7 mouse cellular contexts compared by ENCODE assay signal in the genomic region with DNA sequence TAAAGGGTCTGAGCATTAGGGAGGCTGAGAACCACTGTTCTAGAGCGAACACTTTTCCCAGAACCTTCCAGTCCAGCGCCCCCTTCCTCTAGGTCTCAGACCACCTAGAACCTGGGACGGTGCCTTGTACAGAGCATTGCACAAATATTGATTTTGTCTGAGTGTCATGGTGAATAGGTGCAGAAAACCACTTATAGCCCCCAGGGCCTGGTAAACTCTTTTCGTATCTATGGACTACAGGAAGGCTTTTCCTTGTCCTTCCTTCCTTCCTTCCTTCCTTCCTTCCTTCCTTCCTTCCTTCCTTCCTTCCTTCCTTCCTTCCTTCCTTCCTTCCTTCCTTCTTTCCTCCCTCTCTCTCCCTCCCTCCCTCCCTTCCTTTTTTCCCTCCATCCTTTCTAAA. TPM values are rescaled to one million over a fixed set of nuclear protein-coding genes. Genes with fewer than 3 reads are reported as not detected.
A peak's percentile ranks its signal among the peaks of the same experiment; 100 is the strongest.
DNase-seq lines count a peak whose midpoint lies in the region; ATAC-seq and TF ChIP-seq lines count a peak whose summit lies in the region.

A gene (plus strand): TSS at position 301 of the 400 bp plus-strand sequence.

- H3K27ac ChIP-seq in forebrain, embryonic 13.5 days, result 0 out of 2 replicates have a peak within 1 kb of the TSS, but pooled peaks have one; percentile 40
- H3K27ac ChIP-seq in intestine, embryonic 16.5 days (ENCODE audit: low read length), result no peak within 1 kb of the TSS

- TF ChIP-seq POLR2A in lung, adult 2 months (IDR thresholded peaks at IDR 0.05; ENCODE audit: borderline replicate concordance, extremely low read depth, low read depth, low read length), result no peak
- no peak for TF ChIP-seq POLR2A in myocyte (IDR thresholded peaks at IDR 0.05; ENCODE audit: insufficient read length, low read depth)

- no peaks in the 10 kb centered on the region for H3K36me3 ChIP-seq in forebrain, embryonic 13.5 days (ENCODE audit: poor library complexity, severe bottlenecking)
- no peaks in the 10 kb centered on the region for H3K36me3 ChIP-seq in intestine, embryonic 16.5 days (ENCODE audit: control insufficient read depth, insufficient read depth, low read length)
- H3K36me3 ChIP-seq in myocyte (ENCODE audit: control insufficient read depth, insufficient read depth), result no peaks in the 10 kb centered on the region

- no peak for DNase-seq in lung, adult 2 months
- no peak for DNase-seq in lung, postnatal 36 days
- DNase-seq in natural killer cell, adult 2 months (ENCODE audit: low spot score in 2 of 2), result no peak

- no peak for TF ChIP-seq CTCF in lung, adult 2 months (IDR thresholded peaks at IDR 0.05; ENCODE audit: insufficient read depth, low read length)

- no peak within 1 kb of the TSS for H3ac ChIP-seq in myocyte (ENCODE audit: control insufficient read depth, insufficient read length)

- no peaks in the 10 kb centered on the region for H3K79me2 ChIP-seq in myocyte (ENCODE audit: control insufficient read depth, insufficient read depth)

- no peaks in the 10 kb centered on the region for H3K9me3 ChIP-seq in forebrain, embryonic 13.5 days (replicated peaks)
- no peaks in the 10 kb centered on the region for H3K9me3 ChIP-seq in intestine, embryonic 16.5 days (ENCODE audit: control insufficient read depth, low read length)

- no peak for ATAC-seq in forebrain, embryonic 13.5 days
- ATAC-seq in intestine, embryonic 16.5 days, result no peak
- ATAC-seq in monocyte, adult 5-6 weeks (replicated peaks; ENCODE audit: insufficient number of reproducible peaks, low FRiP score, low TSS enrichment, poor library complexity, severe bottlenecking), result no peak

- H3K9ac ChIP-seq in forebrain, embryonic 13.5 days, result peak within 1 kb of the TSS; percentile 69
- H3K9ac ChIP-seq in intestine, embryonic 16.5 days (ENCODE audit: low read depth, low read length), result peak within 1 kb of the TSS; percentile 65

- WGBS in lung, adult 2 months, result 63% methylated on average over 4 of the region's 4 CpGs
- WGBS in forebrain, embryonic 13.5 days, result 81% methylated on average over 4 of the region's 4 CpGs
- WGBS in intestine, embryonic 16.5 days, result 61% methylated on average over 4 of the region's 4 CpGs

- peak within 1 kb of the TSS; percentile 93 for H3K4me2 ChIP-seq in forebrain, embryonic 13.5 days
- H3K4me2 ChIP-seq in intestine, embryonic 16.5 days (ENCODE audit: low read depth, low read length), result peak within 1 kb of the TSS; percentile 95
- H3K4me2 ChIP-seq in myocyte (ENCODE audit: low read depth), result peak within 1 kb of the TSS; percentile 60

- H3K4me3 ChIP-seq in lung, adult 2 months (replicated peaks; ENCODE audit: extremely low read depth, low read depth, low read length), result peak within 1 kb of the TSS; percentile 76
- peak within 1 kb of the TSS; percentile 63 for H3K4me3 ChIP-seq in forebrain, embryonic 13.5 days
- peak within 1 kb of the TSS; percentile 61 for H3K4me3 ChIP-seq in intestine, embryonic 16.5 days (ENCODE audit: low read length)
- H3K4me3 ChIP-seq in myocyte, result peak within 1 kb of the TSS; percentile 8

- H3K4me1 ChIP-seq in lung, adult 2 months (ENCODE audit: control insufficient read depth, insufficient read depth, low read length), result no peaks in the 10 kb centered on the region; the same call in 1 of the 2 replicates
- no peaks in the 10 kb centered on the region for H3K4me1 ChIP-seq in forebrain, embryonic 13.5 days
- no peaks in the 10 kb centered on the region for H3K4me1 ChIP-seq in intestine, embryonic 16.5 days (ENCODE audit: control insufficient read depth, insufficient read depth, low read length)

- peaks cover 3% of the 10 kb centered on the region; the same call in 1 of the 2 replicates for H3K27me3 ChIP-seq in forebrain, embryonic 13.5 days
- peaks cover 4% of the 10 kb centered on the region; the same call in 1 of the 2 replicates for H3K27me3 ChIP-seq in intestine, embryonic 16.5 days (replicated peaks; ENCODE audit: control insufficient read depth, insufficient read depth, low read length)
- no peaks in the 10 kb centered on the region for H3K27me3 ChIP-seq in myocyte (ENCODE audit: control insufficient read depth, insufficient read depth, insufficient read length)

TF ChIP-seq in myocyte, 11 proteins besides CTCF, POLR2A, EP300 and RAD21:
- TF ChIP-seq MAX (IDR thresholded peaks at IDR 0.05; ENCODE audit: low read depth), result no peak
- TF ChIP-seq USF1 (IDR thresholded peaks at IDR 0.05; ENCODE audit: low read depth), result no peak
- TF ChIP-seq E2F4 (IDR thresholded peaks at IDR 0.05; ENCODE audit: insufficient read depth), result no peak
- no peak for TF ChIP-seq POLR2AphosphoS2 (IDR thresholded peaks at IDR 0.05; ENCODE audit: insufficient read length, low read depth)
- TF ChIP-seq TCF3 (IDR thresholded peaks at IDR 0.05; ENCODE audit: insufficient read length, low read depth), result no peak
- no peak for TF ChIP-seq SRF (IDR thresholded peaks at IDR 0.05; ENCODE audit: control insufficient read depth, insufficient read length, low read depth)
- no peak for TF ChIP-seq REST (IDR thresholded peaks at IDR 0.05; ENCODE audit: insufficient read depth, insufficient read length)
- no peak for TF ChIP-seq TCF12 (IDR thresholded peaks at IDR 0.05; ENCODE audit: insufficient read depth, poor library complexity, severe bottlenecking)
- TF ChIP-seq CEBPB (IDR thresholded peaks at IDR 0.05; ENCODE audit: insufficient read depth, poor library complexity, severe bottlenecking), result no peak
- TF ChIP-seq MYOD1 (IDR thresholded peaks at IDR 0.05; ENCODE audit: control insufficient read depth in 1 of 3, insufficient read length in 2 of 3, low read depth in 2 of 3), result no peak
- TF ChIP-seq MYOG (IDR thresholded peaks at IDR 0.05; ENCODE audit: control insufficient read depth in 1 of 3, insufficient read depth in 1 of 3, insufficient read length in 2 of 3, low read depth in 2 of 3), result no peak

RNA-seq across cellular contexts. Expression of the gene that starts here (rescaled TPM):
- 4.7 and 6.1 TPM in 2 replicates for polyA plus RNA-seq in lung, adult 2 months (2012; rRNA removed)
- 8.1 and 8.8 TPM in 2 replicates for polyA plus RNA-seq in forebrain, embryonic 13.5 days (2015; fragmentation: Nextera tagmentation; extraction: Ambion mirVana)
- polyA plus RNA-seq in intestine, embryonic 16.5 days (2015; fragmentation: Nextera tagmentation; extraction: Ambion mirVana), result 11.6 and 13.3 TPM in 2 replicates
- polyA plus RNA-seq in myocyte (2012; fragmentation: generic; extraction: Trizol), result 1.1 TPM
- total RNA-seq in monocyte, adult 5-6 weeks (2017), result 4.3 to 7.2 TPM (median 6.2 TPM) in 3 replicates

Comparison
In these comparisons a context has a peak if more than half of its experiments do, and no peak if none do; other contexts are left out.
1. H3K4me3 ChIP-seq: peak in every context shown above with its lines; median percentile 76 in lung, adult 2 months; 63 in forebrain, embryonic 13.5 days; 61 in intestine, embryonic 16.5 days; 8 in myocyte.